Mouse (Mus musculus): Measurements from ENCODE around the gene Bnip2. TPM values are rescaled to one million over a fixed set of nuclear protein-coding genes. Genes with fewer than 3 reads are reported as not detected.
A peak's percentile ranks its signal among the peaks of the same experiment; 100 is the strongest.

The Bnip2 gene
- polyA plus RNA-seq (2015; fragmentation: Nextera tagmentation; extraction: Ambion mirVana) = 83.7 and 85.2 TPM in 2 replicates

- Histone ChIP-seq H3K4me1 (replicated peaks) (peaks cover 30% of the 10 kb centered on the region), H3K9me3 (no peaks in the 10 kb centered on the region), H3K4me3 (peak within 1 kb of the TSS; percentile 99), H3K36me3 (peaks cover 9% of the 10 kb centered on the region; the same call in 1 of the 2 replicates), H3K4me2 (peak within 1 kb of the TSS; percentile 76), H3K9ac (peak within 1 kb of the TSS; percentile 99), H3K27me3 (no peaks in the 10 kb centered on the region), H3K27ac (peak within 1 kb of the TSS; percentile 97)
- ATAC-seq (ENCODE audit: low FRiP score) = peak; percentile 93
- WGBS = under 1% methylated on average over 57 of the region's 76 CpGs
These were observed at the start of gene Bnip2 for GRCm38 (mm10) chr9:69989303-69990121. Gene Bnip2 (plus strand): TSS chr9:69989466.

DNA sequence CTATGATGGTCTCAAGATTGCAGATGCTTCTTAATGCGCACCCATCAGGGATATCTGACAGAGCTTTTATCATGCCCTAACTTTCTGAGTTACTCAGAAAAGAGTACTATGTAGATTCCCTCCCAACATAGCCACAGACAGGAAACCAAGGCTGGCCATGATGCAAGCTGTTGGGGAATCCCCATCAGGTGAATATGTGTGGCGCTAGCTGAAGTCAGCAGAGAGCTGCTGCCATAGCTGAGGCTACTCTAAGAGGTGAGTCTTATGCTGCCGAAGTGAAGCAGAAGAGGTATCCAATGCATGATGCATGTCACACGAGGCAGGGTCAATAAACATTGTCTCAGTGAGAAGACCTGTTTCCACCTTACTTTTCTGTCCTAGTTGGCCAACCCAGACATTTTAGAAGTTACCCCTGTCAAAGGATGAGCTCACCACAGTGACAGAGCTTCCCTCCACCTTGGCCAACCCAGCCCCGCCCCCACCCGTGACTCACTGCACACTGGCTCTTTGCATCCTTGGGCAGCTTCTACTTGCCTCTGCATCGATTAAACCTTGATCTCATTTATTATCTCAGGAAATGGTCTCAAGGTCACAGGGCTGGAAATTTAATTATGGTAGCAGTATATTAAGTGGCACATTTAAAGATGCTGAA, 48.3 kb upstream of the Bnip2 start:
- no peak overlapping the region for H3K4me2 ChIP-seq
- ATAC-seq (ENCODE audit: low FRiP score) = no peak
- no peaks in the 10 kb centered on the region for H3K36me3 ChIP-seq
- H3K9me3 ChIP-seq = no peaks in the 10 kb centered on the region
- H3K9ac ChIP-seq = no peak overlapping the region
- H3K27ac ChIP-seq = no peak overlapping the region
- no peaks in the 10 kb centered on the region for H3K27me3 ChIP-seq
- no peaks in the 10 kb centered on the region for H3K4me1 ChIP-seq (replicated peaks)
- 83% methylated on average over 7 of the region's 7 CpGs for WGBS
- H3K4me3 ChIP-seq = no peak overlapping the region

GRCm38 (mm10) chr9:69941556-69941955, 47.7 kb upstream of the Bnip2 start:
- H3K4me1 ChIP-seq (replicated peaks) = no peaks in the 10 kb centered on the region
- H3K4me2 ChIP-seq = no peak overlapping the region
- no peaks in the 10 kb centered on the region for H3K27me3 ChIP-seq
- no peak for ATAC-seq (ENCODE audit: low FRiP score)
- H3K4me3 ChIP-seq = no peak overlapping the region
- no peak overlapping the region for H3K9ac ChIP-seq
- no peaks in the 10 kb centered on the region for H3K9me3 ChIP-seq
- WGBS = 73% methylated on average over 6 of the region's 6 CpGs
- no peaks in the 10 kb centered on the region for H3K36me3 ChIP-seq
- no peak overlapping the region for H3K27ac ChIP-seq

GRCm38 (mm10) chr9:69948964-69949363, 40.3 kb upstream of the Bnip2 start:
- 17% methylated on average over 2 of the region's 2 CpGs for WGBS
- H3K4me3 ChIP-seq = no peak overlapping the region
- H3K27me3 ChIP-seq = no peaks in the 10 kb centered on the region
- H3K36me3 ChIP-seq = no peaks in the 10 kb centered on the region
- no peak overlapping the region for H3K9ac ChIP-seq
- H3K4me1 ChIP-seq (replicated peaks) = no peaks in the 10 kb centered on the region
- H3K27ac ChIP-seq = no peak overlapping the region
- no peak overlapping the region for H3K4me2 ChIP-seq
- no peaks in the 10 kb centered on the region for H3K9me3 ChIP-seq
- no peak for ATAC-seq (ENCODE audit: low FRiP score)

DNA sequence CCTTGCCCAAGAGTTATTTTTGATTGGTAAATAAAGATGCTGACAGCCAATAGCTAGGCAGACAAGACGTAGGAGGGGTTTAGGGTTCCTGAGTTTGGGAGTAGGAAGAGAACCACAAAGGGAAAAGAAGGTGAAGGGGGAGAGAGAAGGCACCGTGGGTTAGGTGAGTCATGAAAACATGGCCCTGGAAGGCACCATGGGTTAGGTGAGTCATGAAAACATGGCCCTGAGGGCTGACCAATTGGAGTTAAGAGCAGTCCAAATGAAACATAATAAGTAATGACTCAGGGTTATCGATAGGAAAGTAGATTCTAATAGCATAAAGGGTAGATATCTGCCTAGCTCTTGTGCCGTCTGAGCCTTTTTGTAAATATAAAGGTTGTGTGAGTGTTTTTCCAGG, 39.6 kb upstream of the Bnip2 start:
- Histone ChIP-seq H3K27ac (no peak overlapping the region), H3K4me1 (replicated peaks) (no peaks in the 10 kb centered on the region), H3K36me3 (no peaks in the 10 kb centered on the region), H3K27me3 (no peaks in the 10 kb centered on the region), H3K4me2 (no peak overlapping the region), H3K9ac (no peak overlapping the region), H3K9me3 (no peaks in the 10 kb centered on the region), H3K4me3 (no peak overlapping the region)
- 93% methylated on average over 4 of the region's 4 CpGs for WGBS
- ATAC-seq (ENCODE audit: low FRiP score) = no peak

- WGBS = 63% methylated on average over 6 of the region's 6 CpGs
- Histone ChIP-seq H3K36me3 (no peaks in the 10 kb centered on the region), H3K27me3 (no peaks in the 10 kb centered on the region), H3K9ac (no peak overlapping the region), H3K4me1 (replicated peaks) (no peaks in the 10 kb centered on the region), H3K4me3 (no peak overlapping the region), H3K27ac (no peak overlapping the region), H3K9me3 (no peaks in the 10 kb centered on the region; the same call in 1 of the 2 replicates), H3K4me2 (no peak overlapping the region)
- no peak for ATAC-seq (ENCODE audit: low FRiP score)
These were observed 28.3 kb upstream of the Bnip2 start for GRCm38 (mm10) chr9:69961007-69961406.

DNA sequence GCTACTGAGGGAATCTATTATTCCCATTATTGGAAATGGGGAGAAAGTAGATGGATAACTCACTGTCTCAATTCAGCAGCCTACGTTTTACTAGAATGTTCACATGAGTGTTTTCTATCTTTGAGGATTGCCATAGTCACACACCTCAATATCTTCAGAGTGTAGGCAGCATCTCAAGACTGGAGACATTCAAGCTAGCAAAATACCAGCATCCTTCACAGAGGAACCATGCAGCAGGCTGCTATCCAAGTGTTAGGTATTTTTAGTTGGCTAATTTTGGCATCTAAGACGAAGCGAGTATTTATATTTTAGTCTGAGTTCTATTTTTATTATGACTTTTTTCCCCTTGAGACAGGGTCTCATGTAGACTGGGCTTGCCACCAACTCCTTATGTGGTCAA, 24.9 kb upstream of the Bnip2 start:
- Histone ChIP-seq H3K27ac (no peak overlapping the region), H3K4me3 (no peak overlapping the region), H3K9ac (no peak overlapping the region), H3K36me3 (no peaks in the 10 kb centered on the region), H3K4me1 (replicated peaks) (no peaks in the 10 kb centered on the region), H3K4me2 (no peak overlapping the region), H3K27me3 (no peaks in the 10 kb centered on the region), H3K9me3 (no peaks in the 10 kb centered on the region; the same call in 1 of the 2 replicates)
- WGBS = 87% methylated on average over 3 of the region's 3 CpGs
- no peak for ATAC-seq (ENCODE audit: low FRiP score)

DNA sequence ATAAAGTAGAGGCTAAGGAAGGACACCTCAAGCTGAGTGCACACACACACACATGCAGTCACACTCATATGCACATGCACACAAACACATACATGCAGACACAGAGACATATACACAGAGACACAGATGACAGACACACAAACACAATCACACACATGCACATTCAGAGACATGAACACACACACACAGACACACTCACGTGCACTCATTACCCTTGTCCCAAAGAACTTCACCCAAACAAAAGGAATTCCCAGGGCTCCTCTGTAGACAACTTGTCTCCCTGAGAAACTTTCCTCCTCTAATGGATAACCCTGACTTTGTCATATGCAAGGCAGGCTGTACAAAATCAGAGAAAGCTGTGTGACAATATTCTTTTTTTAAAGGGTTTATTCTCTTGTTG, 3.7 kb upstream of the Bnip2 start:
- no peaks in the 10 kb centered on the region for H3K9me3 ChIP-seq
- peaks cover 3% of the 10 kb centered on the region for H3K4me1 ChIP-seq (replicated peaks)
- ATAC-seq (ENCODE audit: low FRiP score) = no peak
- no peak overlapping the region for H3K27ac ChIP-seq
- H3K9ac ChIP-seq = no peak overlapping the region
- H3K36me3 ChIP-seq = no peaks in the 10 kb centered on the region
- H3K27me3 ChIP-seq = no peaks in the 10 kb centered on the region
- H3K4me2 ChIP-seq = no peak overlapping the region
- H3K4me3 ChIP-seq = no peak overlapping the region
- 70% methylated on average over 1 of the region's 1 CpGs for WGBS

- peaks cover 8% of the 10 kb centered on the region for H3K4me1 ChIP-seq (replicated peaks)
- H3K4me2 ChIP-seq = no peak overlapping the region
- H3K9ac ChIP-seq = no peak overlapping the region
- WGBS = 88% methylated on average over 10 of the region's 10 CpGs
- no peak for ATAC-seq (ENCODE audit: low FRiP score)
- H3K27ac ChIP-seq = no peak overlapping the region
- no peaks in the 10 kb centered on the region for H3K27me3 ChIP-seq
- H3K4me3 ChIP-seq = no peak overlapping the region
- no peaks in the 10 kb centered on the region for H3K36me3 ChIP-seq
- no peaks in the 10 kb centered on the region for H3K9me3 ChIP-seq
These were observed 3.2 kb upstream of the Bnip2 start for GRCm38 (mm10) chr9:69986063-69986462.

GRCm38 (mm10) chr9:69986571-69986970, 2.7 kb upstream of the Bnip2 start:
- Histone ChIP-seq H3K36me3 (no peaks in the 10 kb centered on the region), H3K4me2 (no peak overlapping the region), H3K4me1 (replicated peaks) (peaks cover 13% of the 10 kb centered on the region), H3K4me3 (no peak overlapping the region), H3K27me3 (no peaks in the 10 kb centered on the region), H3K9ac (no peak overlapping the region), H3K9me3 (no peaks in the 10 kb centered on the region), H3K27ac (no peak overlapping the region)
- 88% methylated on average over 5 of the region's 5 CpGs for WGBS
- ATAC-seq (ENCODE audit: low FRiP score) = no peak

DNA sequence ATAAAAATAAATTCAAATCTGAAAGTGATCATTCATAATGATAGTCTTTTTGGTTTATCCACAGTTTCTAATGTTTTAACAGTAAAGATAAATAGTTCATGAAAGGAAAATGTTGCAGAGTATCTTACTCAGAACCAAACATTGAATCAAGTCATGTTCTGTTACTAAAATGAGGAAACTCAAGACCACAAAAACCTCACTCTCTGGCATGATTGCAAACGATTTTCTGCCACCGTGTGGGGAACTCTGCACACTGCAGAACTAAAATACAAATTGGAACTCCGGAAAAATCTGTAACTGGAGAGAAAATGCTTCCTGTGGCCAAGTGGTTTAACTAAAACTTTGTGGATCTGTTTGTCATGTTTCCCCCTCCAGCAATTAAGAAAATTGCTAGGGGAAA, 1.7 kb upstream of the Bnip2 start:
- Histone ChIP-seq H3K27ac (no peak overlapping the region), H3K4me1 (replicated peaks) (peaks cover 23% of the 10 kb centered on the region), H3K9ac (no peak overlapping the region), H3K4me3 (no peak overlapping the region), H3K27me3 (no peaks in the 10 kb centered on the region), H3K9me3 (no peaks in the 10 kb centered on the region), H3K4me2 (no peak overlapping the region), H3K36me3 (peaks cover 5% of the 10 kb centered on the region; the same call in 1 of the 2 replicates)
- 1% methylated on average over 3 of the region's 3 CpGs for WGBS
- no peak for ATAC-seq (ENCODE audit: low FRiP score)

GRCm38 (mm10) chr9:69988706-69989302, 462 bp upstream of the Bnip2 start:
- Histone ChIP-seq H3K9me3 (no peaks in the 10 kb centered on the region), H3K4me2 (peak overlapping the region; percentile 76), H3K4me1 (replicated peaks) (peaks cover 30% of the 10 kb centered on the region), H3K36me3 (peaks cover 9% of the 10 kb centered on the region; the same call in 1 of the 2 replicates), H3K4me3 (peak overlapping the region; percentile 99), H3K9ac (peak overlapping the region; percentile 99), H3K27ac (peak overlapping the region; percentile 97), H3K27me3 (no peaks in the 10 kb centered on the region)
- 42% methylated on average over 16 of the region's 16 CpGs for WGBS
- peak; percentile 26; the same call in 1 of the 2 replicates for ATAC-seq (ENCODE audit: low FRiP score)
